Mouse (Mus musculus): ENCODE measurements around the gene Pprc1. TPM values are rescaled to one million over a fixed set of nuclear protein-coding genes. Genes with fewer than 3 reads are reported as not detected.

The Pprc1 gene
- polyA plus RNA-seq, 1 experiment from 2014 or later: 22.0 TPM

DNA sequence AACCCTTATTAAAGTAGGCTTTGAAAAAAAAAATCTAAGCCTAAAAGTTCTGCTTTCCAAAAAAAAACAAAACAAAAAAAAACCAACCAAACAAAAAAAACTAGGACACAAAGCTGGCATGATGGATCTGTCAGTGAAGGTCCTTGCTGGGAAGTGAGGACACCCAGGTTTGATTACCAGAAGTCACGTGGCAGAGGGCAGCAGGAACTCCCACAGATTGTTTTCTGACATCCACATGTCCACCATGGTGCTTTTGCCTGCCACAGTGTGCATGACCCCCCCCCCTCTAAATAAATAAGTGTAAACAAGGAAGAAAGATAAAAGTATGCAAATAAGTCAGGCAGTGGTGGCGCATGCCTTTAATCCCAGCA lies 59.5 kb downstream of the Pprc1 start:
- H3K4me2 ChIP-seq: no peak overlapping the region
- no peak for ATAC-seq (replicated peaks)
- H3K27me3 ChIP-seq (replicated peaks): no peaks in the 10 kb centered on the region
- no peak overlapping the region for H3K27ac ChIP-seq
- H3K9me3 ChIP-seq: no peaks in the 10 kb centered on the region
- H3K36me3 ChIP-seq (replicated peaks): no peaks in the 10 kb centered on the region
- H3K4me3 ChIP-seq: no peak overlapping the region
- H3K9ac ChIP-seq: no peak overlapping the region
- 77% methylated on average over 2 of the region's 2 CpGs for WGBS
- H3K4me1 ChIP-seq: no peaks in the 10 kb centered on the region

DNA sequence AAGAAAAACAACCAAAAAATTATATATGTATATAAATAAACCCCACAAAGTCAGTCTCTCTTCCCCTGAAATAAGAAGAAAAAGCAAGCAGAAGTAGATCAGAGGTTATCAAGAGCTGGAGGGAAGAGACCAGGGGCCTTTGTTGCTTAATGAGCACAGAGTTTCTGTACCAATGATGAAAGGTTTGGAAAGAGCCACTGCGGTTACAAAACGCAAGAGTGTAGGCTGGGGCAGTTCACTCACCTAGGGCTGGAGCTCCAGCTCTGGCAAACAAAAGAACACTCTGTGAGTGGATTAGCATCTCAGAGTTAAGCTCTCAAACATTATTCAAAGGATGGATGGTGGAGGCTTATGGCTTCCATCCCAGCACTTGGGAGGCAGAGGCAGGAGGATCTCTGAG lies 65.5 kb downstream of the Pprc1 start:
- H3K4me2 ChIP-seq: no peak overlapping the region
- no peak overlapping the region for H3K9ac ChIP-seq
- H3K27ac ChIP-seq: no peak overlapping the region
- H3K4me3 ChIP-seq: no peak overlapping the region
- H3K27me3 ChIP-seq (replicated peaks): no peaks in the 10 kb centered on the region
- H3K36me3 ChIP-seq (replicated peaks): no peaks in the 10 kb centered on the region
- no peaks in the 10 kb centered on the region for H3K9me3 ChIP-seq
- ATAC-seq (replicated peaks): no peak
- no peaks in the 10 kb centered on the region for H3K4me1 ChIP-seq
- 88% methylated on average over 2 of the region's 2 CpGs for WGBS

DNA sequence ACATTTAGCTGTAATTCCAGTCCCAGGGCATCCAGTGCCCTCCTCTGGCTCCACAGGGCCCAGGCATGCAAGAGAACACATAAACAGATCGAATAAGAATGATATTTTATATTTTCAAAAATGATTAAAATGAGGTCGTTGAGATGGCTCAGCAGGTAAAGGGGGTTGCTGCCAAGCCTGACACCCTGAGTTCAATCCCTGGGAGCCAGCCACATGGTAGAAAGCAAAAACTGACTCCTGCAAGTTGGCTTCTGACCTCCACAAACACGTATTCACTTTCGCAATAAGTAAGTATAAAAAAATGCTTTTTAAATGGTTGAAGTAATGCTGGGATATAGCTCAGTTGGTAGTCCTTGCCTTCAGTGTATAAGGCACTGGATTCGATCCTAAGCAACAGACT lies 66.1 kb downstream of the Pprc1 start:
- H3K4me2 ChIP-seq: no peak overlapping the region
- H3K4me1 ChIP-seq: no peaks in the 10 kb centered on the region
- no peaks in the 10 kb centered on the region for H3K36me3 ChIP-seq (replicated peaks)
- no peak overlapping the region for H3K27ac ChIP-seq
- H3K9ac ChIP-seq: no peak overlapping the region
- WGBS: 85% methylated on average over 5 of the region's 5 CpGs
- no peaks in the 10 kb centered on the region for H3K9me3 ChIP-seq
- H3K27me3 ChIP-seq (replicated peaks): no peaks in the 10 kb centered on the region
- no peak for ATAC-seq (replicated peaks)
- H3K4me3 ChIP-seq: no peak overlapping the region

DNA sequence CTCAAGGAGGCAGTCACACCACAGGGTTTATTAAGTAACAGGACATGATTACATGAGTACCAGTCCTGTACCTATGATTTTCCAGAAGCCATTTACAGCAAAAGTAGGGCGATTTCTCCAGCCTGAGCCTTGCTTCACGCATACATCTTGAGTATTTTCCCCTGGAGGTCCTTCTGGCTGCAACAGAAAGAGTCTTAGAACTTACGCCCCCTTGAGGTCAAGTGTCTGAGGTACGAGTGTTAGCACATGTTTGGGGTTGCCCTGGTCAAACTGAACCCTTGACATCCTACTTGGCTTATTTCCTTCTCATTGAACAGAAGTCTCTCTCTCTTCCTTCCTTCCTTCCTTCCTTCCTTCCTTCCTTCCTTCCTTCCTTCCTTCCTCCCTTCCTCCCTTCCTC lies 69.9 kb downstream of the Pprc1 start:
- no peak overlapping the region for H3K9ac ChIP-seq
- H3K27ac ChIP-seq: no peak overlapping the region
- no peak overlapping the region for H3K4me3 ChIP-seq
- H3K36me3 ChIP-seq (replicated peaks): no peaks in the 10 kb centered on the region
- no peak overlapping the region for H3K4me2 ChIP-seq
- no peaks in the 10 kb centered on the region for H3K4me1 ChIP-seq
- 63% methylated on average over 4 of the region's 4 CpGs for WGBS
- no peaks in the 10 kb centered on the region for H3K27me3 ChIP-seq (replicated peaks)
- ATAC-seq (replicated peaks): no peak
- H3K9me3 ChIP-seq: no peaks in the 10 kb centered on the region

DNA sequence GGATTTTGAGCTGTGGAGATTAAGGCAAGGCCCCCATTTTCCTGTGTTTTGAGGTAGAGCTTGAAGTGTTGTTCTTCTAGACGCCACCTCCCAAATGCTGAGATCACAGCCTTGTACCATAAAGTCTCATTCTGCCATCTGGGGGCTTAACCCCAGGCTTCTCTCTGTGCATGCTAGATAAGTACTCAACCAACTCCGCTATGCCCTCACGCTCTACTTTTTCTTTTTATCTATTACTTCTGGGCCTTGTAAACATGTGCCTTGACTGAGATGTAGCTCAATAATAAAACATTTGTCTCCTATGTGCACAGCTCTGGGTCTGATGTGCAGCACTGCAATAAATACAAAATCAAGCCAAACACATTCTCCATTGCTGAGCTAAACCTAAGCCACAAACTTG lies 74.8 kb downstream of the Pprc1 start:
- no peaks in the 10 kb centered on the region for H3K27me3 ChIP-seq (replicated peaks)
- ATAC-seq (replicated peaks): no peak
- no peaks in the 10 kb centered on the region for H3K4me1 ChIP-seq
- no peak overlapping the region for H3K9ac ChIP-seq
- H3K27ac ChIP-seq: no peak overlapping the region
- no peaks in the 10 kb centered on the region for H3K36me3 ChIP-seq (replicated peaks)
- H3K4me2 ChIP-seq: no peak overlapping the region
- H3K9me3 ChIP-seq: no peaks in the 10 kb centered on the region
- no peak overlapping the region for H3K4me3 ChIP-seq
- 95% methylated on average over 3 of the region's 3 CpGs for WGBS

DNA sequence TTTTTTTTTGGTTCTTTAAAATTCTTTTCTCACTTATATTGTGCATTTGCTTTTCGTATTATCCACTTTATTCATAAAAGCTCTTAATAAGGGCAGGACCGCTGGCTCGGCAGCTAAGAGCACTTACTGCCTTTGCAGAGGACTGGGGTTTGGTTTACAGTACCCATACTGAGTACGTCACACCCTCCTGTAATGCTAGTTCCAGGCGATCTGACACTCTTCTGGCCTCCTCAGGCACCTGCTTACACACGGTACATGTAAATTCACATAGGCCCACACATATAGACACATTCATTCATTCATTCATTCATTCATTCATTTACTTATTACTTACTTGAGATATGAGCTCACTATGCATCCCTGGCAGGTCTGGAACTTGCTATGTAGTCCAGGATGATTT lies 76.2 kb downstream of the Pprc1 start:
- no peaks in the 10 kb centered on the region for H3K27me3 ChIP-seq (replicated peaks)
- ATAC-seq (replicated peaks): no peak
- H3K4me2 ChIP-seq: no peak overlapping the region
- no peaks in the 10 kb centered on the region for H3K36me3 ChIP-seq (replicated peaks)
- H3K9ac ChIP-seq: no peak overlapping the region
- no peak overlapping the region for H3K27ac ChIP-seq
- no peak overlapping the region for H3K4me3 ChIP-seq
- H3K9me3 ChIP-seq: no peaks in the 10 kb centered on the region
- H3K4me1 ChIP-seq: no peaks in the 10 kb centered on the region
- WGBS: 79% methylated on average over 6 of the region's 6 CpGs

Other genes starting within 250 kb of the Pprc1 start
- gene Kcnip2, start 228.8 kb upstream of the Pprc1 start, polyA plus RNA-seq (2015; fragmentation: Nextera tagmentation; extraction: Ambion mirVana): 7.0 and 7.2 TPM in 2 replicates
- gene Armh3, start 46.4 kb upstream of the Pprc1 start, polyA plus RNA-seq (2015; fragmentation: Nextera tagmentation; extraction: Ambion mirVana): 25.4 and 25.9 TPM in 2 replicates
- 3.9 and 4.0 TPM in 2 replicates for gene Hps6, start 41.4 kb upstream of the Pprc1 start, polyA plus RNA-seq (2015; fragmentation: Nextera tagmentation; extraction: Ambion mirVana)
- gene Ldb1, start 328 bp downstream of the Pprc1 start, polyA plus RNA-seq (2015; fragmentation: Nextera tagmentation; extraction: Ambion mirVana): 122 and 129 TPM in 2 replicates
- 65.5 and 70.3 TPM in 2 replicates for gene Nolc1, start 31.0 kb downstream of the Pprc1 start, polyA plus RNA-seq (2015; fragmentation: Nextera tagmentation; extraction: Ambion mirVana)
- 0.49 and 0.52 TPM in 2 replicates for gene Elovl3, start 87.0 kb downstream of the Pprc1 start, polyA plus RNA-seq (2015; fragmentation: Nextera tagmentation; extraction: Ambion mirVana)
- 4.5 and 6.2 TPM in 2 replicates for gene Pitx3, start 103.4 kb downstream of the Pprc1 start, polyA plus RNA-seq (2015; fragmentation: Nextera tagmentation; extraction: Ambion mirVana)
- gene Gbf1, start 107.6 kb downstream of the Pprc1 start, polyA plus RNA-seq (2015; fragmentation: Nextera tagmentation; extraction: Ambion mirVana): 79.0 and 83.0 TPM in 2 replicates